Mouse (Mus musculus): ENCODE results near the gene Msl1. TPM values are rescaled to one million over a fixed set of nuclear protein-coding genes. Genes with fewer than 3 reads are reported as not detected.

Msl1 gene
- polyA plus RNA-seq, 1 experiment from 2014 or later, result 23.7 TPM

GRCm38 (mm10) chr11:98769007-98769954 is 26.0 kb upstream of the Msl1 start:
- Histone ChIP-seq H3K4me2 (replicated peaks; ENCODE audit: low read depth, low read length) (no peak overlapping the region), H3K9me3 (ENCODE audit: low read length) (no peaks in the 10 kb centered on the region), H3K9ac (replicated peaks; ENCODE audit: low read length) (no peak overlapping the region), H3K27me3 (ENCODE audit: insufficient read depth, low read length) (no peaks in the 10 kb centered on the region), H3K4me3 (ENCODE audit: low read length) (no peak overlapping the region), H3K4me1 (ENCODE audit: insufficient read depth, low read length) (peaks cover 66% of the 10 kb centered on the region), H3K27ac (ENCODE audit: low read length) (peak overlapping the region; percentile 81; the same call in 1 of the 2 replicates), H3K36me3 (ENCODE audit: insufficient read depth, low read length) (peaks cover 18% of the 10 kb centered on the region)
- ATAC-seq (ENCODE audit: low FRiP score, low TSS enrichment), result no peak
- 86% methylated on average over 25 of the region's 25 CpGs for WGBS

GRCm38 (mm10) chr11:98770096-98770975 is 25.0 kb upstream of the Msl1 start:
- Histone ChIP-seq H3K27me3 (ENCODE audit: insufficient read depth, low read length) (no peaks in the 10 kb centered on the region), H3K4me2 (replicated peaks; ENCODE audit: low read depth, low read length) (no peak overlapping the region), H3K36me3 (ENCODE audit: insufficient read depth, low read length) (peaks cover 14% of the 10 kb centered on the region), H3K9ac (replicated peaks; ENCODE audit: low read length) (no peak overlapping the region), H3K4me3 (ENCODE audit: low read length) (no peak overlapping the region), H3K4me1 (ENCODE audit: insufficient read depth, low read length) (peaks cover 68% of the 10 kb centered on the region), H3K27ac (ENCODE audit: low read length) (no peak overlapping the region), H3K9me3 (ENCODE audit: low read length) (no peaks in the 10 kb centered on the region)
- ATAC-seq (ENCODE audit: low FRiP score, low TSS enrichment), result no peak
- 90% methylated on average over 26 of the region's 26 CpGs for WGBS

- no peaks in the 10 kb centered on the region for H3K27me3 ChIP-seq (ENCODE audit: insufficient read depth, low read length)
- H3K4me3 ChIP-seq (ENCODE audit: low read length), result no peak overlapping the region
- H3K4me2 ChIP-seq (replicated peaks; ENCODE audit: low read depth, low read length), result no peak overlapping the region
- ATAC-seq (ENCODE audit: low FRiP score, low TSS enrichment), result no peak
- peaks cover 14% of the 10 kb centered on the region for H3K36me3 ChIP-seq (ENCODE audit: insufficient read depth, low read length)
- no peak overlapping the region for H3K27ac ChIP-seq (ENCODE audit: low read length)
- WGBS, result 94% methylated on average over 18 of the region's 18 CpGs
- H3K9me3 ChIP-seq (ENCODE audit: low read length), result no peaks in the 10 kb centered on the region
- H3K4me1 ChIP-seq (ENCODE audit: insufficient read depth, low read length), result peaks cover 68% of the 10 kb centered on the region
- H3K9ac ChIP-seq (replicated peaks; ENCODE audit: low read length), result no peak overlapping the region
These were observed 24.2 kb upstream of the Msl1 start for GRCm38 (mm10) chr11:98771131-98771530.

- no peak overlapping the region for H3K27ac ChIP-seq (ENCODE audit: low read length)
- no peak for ATAC-seq (ENCODE audit: low FRiP score, low TSS enrichment)
- no peak overlapping the region for H3K4me2 ChIP-seq (replicated peaks; ENCODE audit: low read depth, low read length)
- 87% methylated on average over 11 of the region's 11 CpGs for WGBS
- no peaks in the 10 kb centered on the region for H3K9me3 ChIP-seq (ENCODE audit: low read length)
- H3K36me3 ChIP-seq (ENCODE audit: insufficient read depth, low read length), result peaks cover 14% of the 10 kb centered on the region
- no peak overlapping the region for H3K9ac ChIP-seq (replicated peaks; ENCODE audit: low read length)
- no peaks in the 10 kb centered on the region for H3K27me3 ChIP-seq (ENCODE audit: insufficient read depth, low read length)
- H3K4me3 ChIP-seq (ENCODE audit: low read length), result no peak overlapping the region
- peaks cover 68% of the 10 kb centered on the region for H3K4me1 ChIP-seq (ENCODE audit: insufficient read depth, low read length)
These were observed 23.3 kb upstream of the Msl1 start for GRCm38 (mm10) chr11:98771844-98772525.

- Histone ChIP-seq H3K27ac (ENCODE audit: low read length) (peak overlapping the region; percentile 51; the same call in 1 of the 2 replicates), H3K4me2 (replicated peaks; ENCODE audit: low read depth, low read length) (no peak overlapping the region; the same call in 1 of the 2 replicates)
These were observed 22.6 kb upstream of the Msl1 start for GRCm38 (mm10) chr11:98772667-98773171.

GRCm38 (mm10) chr11:98773635-98774295 is 21.6 kb upstream of the Msl1 start:
- WGBS, result under 1% methylated on average over 37 of the region's 37 CpGs
- Histone ChIP-seq H3K4me3 (ENCODE audit: low read length) (peak overlapping the region; percentile 44), H3K4me2 (replicated peaks; ENCODE audit: low read depth, low read length) (peak overlapping the region; percentile 82), H3K27ac (ENCODE audit: low read length) (peak overlapping the region; percentile 51; the same call in 1 of the 2 replicates), H3K9ac (replicated peaks; ENCODE audit: low read length) (peak overlapping the region; percentile 55; the same call in 1 of the 2 replicates), H3K36me3 (ENCODE audit: insufficient read depth, low read length) (peaks cover 14% of the 10 kb centered on the region), H3K4me1 (ENCODE audit: insufficient read depth, low read length) (peaks cover 62% of the 10 kb centered on the region), H3K9me3 (ENCODE audit: low read length) (no peaks in the 10 kb centered on the region), H3K27me3 (ENCODE audit: insufficient read depth, low read length) (no peaks in the 10 kb centered on the region)
- peak; percentile 86 for ATAC-seq (ENCODE audit: low FRiP score, low TSS enrichment)

More at GRCm38 (mm10) chr11:98772667-98773171, 22.6 kb upstream of the Msl1 start:
- no peaks in the 10 kb centered on the region for H3K9me3 ChIP-seq (ENCODE audit: low read length)
- WGBS, result 36% methylated on average over 8 of the region's 8 CpGs
- peaks cover 68% of the 10 kb centered on the region for H3K4me1 ChIP-seq (ENCODE audit: insufficient read depth, low read length)
- H3K9ac ChIP-seq (replicated peaks; ENCODE audit: low read length), result no peak overlapping the region
- H3K36me3 ChIP-seq (ENCODE audit: insufficient read depth, low read length), result peaks cover 14% of the 10 kb centered on the region
- no peaks in the 10 kb centered on the region for H3K27me3 ChIP-seq (ENCODE audit: insufficient read depth, low read length)
- no peak for ATAC-seq (ENCODE audit: low FRiP score, low TSS enrichment)
- H3K4me3 ChIP-seq (ENCODE audit: low read length), result no peak overlapping the region

GRCm38 (mm10) chr11:98774582-98775347 is 20.6 kb upstream of the Msl1 start, which contains the start of gene Nr1d1:
Gene Nr1d1, minus strand, starts transcription at chr11:98775333.
- Histone ChIP-seq H3K9me3 (ENCODE audit: low read length) (no peaks in the 10 kb centered on the region), H3K27ac (ENCODE audit: low read length) (peak within 1 kb of the TSS; percentile 94), H3K4me1 (ENCODE audit: insufficient read depth, low read length) (peaks cover 58% of the 10 kb centered on the region), H3K4me3 (ENCODE audit: low read length) (peak within 1 kb of the TSS; percentile 44), H3K36me3 (ENCODE audit: insufficient read depth, low read length) (peaks cover 9% of the 10 kb centered on the region), H3K9ac (replicated peaks; ENCODE audit: low read length) (peak within 1 kb of the TSS; percentile 62), H3K27me3 (ENCODE audit: insufficient read depth, low read length) (no peaks in the 10 kb centered on the region), H3K4me2 (replicated peaks; ENCODE audit: low read depth, low read length) (peak within 1 kb of the TSS; percentile 82)
- 0 out of 2 replicates have a peak, but pooled peaks have one; percentile 7 for ATAC-seq (ENCODE audit: low FRiP score, low TSS enrichment)
- WGBS, result under 1% methylated on average over 22 of the region's 22 CpGs

- peak; percentile 73 for ATAC-seq (ENCODE audit: low FRiP score, low TSS enrichment)
- Histone ChIP-seq H3K4me3 (ENCODE audit: low read length) (peak overlapping the region; percentile 44), H3K9ac (replicated peaks; ENCODE audit: low read length) (peak overlapping the region; percentile 62), H3K9me3 (ENCODE audit: low read length) (no peaks in the 10 kb centered on the region), H3K36me3 (ENCODE audit: insufficient read depth, low read length) (peaks cover 2% of the 10 kb centered on the region), H3K27me3 (ENCODE audit: insufficient read depth, low read length) (no peaks in the 10 kb centered on the region), H3K4me2 (replicated peaks; ENCODE audit: low read depth, low read length) (peak overlapping the region; percentile 82), H3K4me1 (ENCODE audit: insufficient read depth, low read length) (peaks cover 63% of the 10 kb centered on the region), H3K27ac (ENCODE audit: low read length) (peak overlapping the region; percentile 94)
- 1% methylated on average over 15 of the region's 15 CpGs for WGBS
These were observed 19.8 kb upstream of the Msl1 start for GRCm38 (mm10) chr11:98775348-98776051.

All from kidney, embryonic 16.5 days (tissue).